Mouse (Mus musculus) T-helper 17 cell (primary cell): ENCODE results near the gene N4bp2.

Source experiments
- in situ Hi-C, 2 experiments: fragments of 300-600 bp; cut with MboI, MseI; formaldehyde crosslinking; loops; 1 replicate in 1 of 2; 2 replicates in 1 of 2; pipeline ENCODE4 v1.15.1; 2025; ENCODE audit warnings: high pct_unique_total_duplicates in 2 of 2

Gene N4bp2

GRCm38 (mm10) chr5:65763088-65763915, at the start of gene N4bp2:
TSS of gene N4bp2 (plus strand) at chr5:65763521.
- in situ Hi-C loops = no loop called here

DNA sequence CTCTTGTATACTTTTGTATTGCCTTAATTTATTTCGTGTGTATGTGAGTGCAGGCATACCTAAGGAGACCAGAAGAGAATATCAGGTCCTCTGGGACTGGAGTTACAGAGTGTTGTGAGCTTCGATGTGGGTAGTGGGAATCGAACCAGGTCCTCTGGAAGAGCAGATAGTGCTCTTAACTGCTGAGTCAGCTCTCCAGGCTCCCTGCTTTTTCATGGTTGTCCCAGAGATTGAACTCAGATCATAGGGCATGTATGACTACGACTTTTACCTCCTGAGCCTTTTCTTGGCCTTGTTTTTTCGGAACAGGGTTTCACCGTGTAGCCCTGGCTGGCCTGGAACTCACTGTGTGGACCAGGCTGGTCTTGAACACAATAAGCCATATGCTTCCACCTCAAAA, 48.2 kb upstream of the N4bp2 start:
- in situ Hi-C loops = loop anchor here in 1 of 2 experiments (25.0 kb wide), 1 partner anchor 1897 kb away; the partner anchor contains the start of gene Shisa3

- in situ Hi-C loops = loop anchor here in 1 of 2 experiments (25.0 kb wide), 1 partner anchor 1895 kb away; the partner anchor contains the start of gene Shisa3
These were observed 46.0 kb upstream of the N4bp2 start for GRCm38 (mm10) chr5:65717063-65717902.

- in situ Hi-C loops = loop anchor here in 1 of 2 experiments (25.0 kb wide), 1 partner anchor 1894 kb away; the partner anchor contains the start of gene Shisa3
These were observed 45.5 kb upstream of the N4bp2 start for GRCm38 (mm10) chr5:65717903-65718211.

GRCm38 (mm10) chr5:65718368-65718767, 45.0 kb upstream of the N4bp2 start:
- in situ Hi-C loops = loop anchor here in 1 of 2 experiments (25.0 kb wide), 1 partner anchor 1894 kb away; the partner anchor contains the start of gene Shisa3

DNA sequence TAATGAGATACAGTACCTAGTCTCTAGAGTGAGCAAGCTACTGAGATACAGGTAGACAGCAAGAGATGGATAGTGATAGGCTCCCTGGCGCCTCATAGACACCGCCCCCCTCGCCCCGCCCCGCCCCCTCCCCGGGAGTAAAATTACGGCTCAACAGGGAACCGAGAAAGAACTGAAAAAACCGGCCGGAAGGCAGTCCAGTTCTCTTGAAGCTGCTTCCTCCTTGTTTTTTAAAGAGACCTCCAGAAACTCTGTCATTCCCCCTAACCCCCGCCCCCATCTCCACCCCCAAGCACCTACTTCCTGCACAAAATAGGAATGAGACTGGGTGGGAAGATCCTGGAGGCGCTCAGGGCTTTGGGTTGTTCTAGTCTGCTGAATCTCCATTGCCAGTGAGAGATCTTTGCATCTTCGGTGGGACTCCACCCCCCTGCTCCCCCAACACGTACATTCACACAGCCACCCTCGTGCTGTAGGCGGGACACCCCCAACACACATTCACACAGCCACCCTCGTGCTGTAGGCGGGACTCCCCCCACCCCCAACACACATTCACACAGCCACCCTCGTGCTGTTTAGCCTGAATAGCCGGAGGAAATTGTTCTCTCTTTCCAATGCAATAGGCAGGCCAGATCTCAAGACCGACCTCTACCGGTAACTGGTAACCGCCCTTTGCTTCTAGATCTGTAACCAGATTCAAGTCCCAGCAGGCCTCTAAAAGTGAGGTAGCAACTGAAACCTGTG, 38.8 kb upstream of the N4bp2 start:
- in situ Hi-C loops = loop anchor here in 1 of 2 experiments (25.0 kb wide), 1 partner anchor 1888 kb away; the partner anchor contains the start of gene Shisa3

- in situ Hi-C loops = loop anchor here in 1 of 2 experiments (10.0 kb wide), 1 partner anchor 1573 kb away; the partner anchor contains the start of gene Slc30a9
These were observed 31.9 kb upstream of the N4bp2 start for GRCm38 (mm10) chr5:65731173-65732007.

DNA sequence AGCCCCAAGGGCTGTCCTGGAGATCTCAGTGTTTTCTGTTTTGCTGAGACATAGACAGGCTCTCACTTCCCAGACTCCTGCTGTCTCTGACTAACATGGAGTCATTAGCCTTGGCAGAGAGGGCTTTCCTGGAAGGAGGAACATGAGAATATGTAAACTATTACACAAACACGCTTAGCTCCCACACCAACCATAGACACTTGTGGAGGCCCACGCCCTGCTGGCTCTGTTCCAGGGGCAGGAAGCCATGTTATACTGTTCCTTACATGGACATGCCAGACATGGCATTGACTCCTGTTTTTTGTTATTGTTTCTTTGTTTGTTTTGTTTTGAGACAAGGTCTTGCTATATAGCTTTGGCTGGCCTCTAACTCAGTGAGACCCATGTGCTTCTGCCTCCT, 27.7 kb upstream of the N4bp2 start:
- in situ Hi-C loops = loop anchor here in 1 of 2 experiments (10.0 kb wide), 1 partner anchor 1569 kb away; the partner anchor contains the start of gene Slc30a9

- in situ Hi-C loops = loop anchor here in 1 of 2 experiments (10.0 kb wide), 1 partner anchor 1565 kb away; the partner anchor contains the start of gene Slc30a9
These were observed 24.0 kb upstream of the N4bp2 start for GRCm38 (mm10) chr5:65739366-65739765.

DNA sequence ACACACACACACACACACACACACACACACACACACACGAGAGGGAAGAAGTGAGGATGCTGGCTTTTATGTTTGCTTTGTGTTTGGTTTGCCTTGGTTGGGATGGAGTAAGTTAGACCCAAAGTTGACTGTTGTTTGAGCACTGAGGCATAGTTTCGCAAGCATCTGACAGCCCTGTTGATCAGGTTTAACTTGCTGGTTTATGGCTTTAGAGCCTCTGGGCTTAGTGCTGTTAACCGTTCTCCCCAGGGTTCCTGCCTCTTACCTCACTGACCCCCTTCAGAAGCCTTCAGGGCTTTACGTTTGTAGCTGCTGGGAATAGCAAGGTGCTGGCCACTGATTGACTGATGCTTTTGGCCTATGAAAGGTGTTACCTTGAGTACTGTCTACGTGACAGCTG, 16.4 kb upstream of the N4bp2 start:
- in situ Hi-C loops = no loop called here

DNA sequence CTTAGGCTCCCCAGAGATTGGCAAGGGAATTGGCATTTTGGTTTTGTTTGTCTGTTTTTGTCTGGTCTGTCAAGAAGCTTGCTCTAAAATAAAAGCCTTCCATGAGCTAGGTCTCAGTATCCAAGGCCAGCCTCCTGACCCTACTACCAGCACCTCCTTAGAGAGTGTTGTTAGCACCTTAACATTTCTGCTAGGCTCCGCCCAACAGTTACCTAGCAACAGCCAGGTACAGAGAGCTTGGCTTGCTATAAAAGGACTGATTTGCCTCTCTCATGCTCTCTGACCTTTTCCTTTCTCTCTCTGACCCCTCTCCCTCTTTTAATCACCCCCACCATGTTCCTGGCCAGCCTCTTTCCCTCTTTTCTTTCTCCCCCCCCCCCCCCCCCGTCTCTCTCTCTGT, 14.9 kb upstream of the N4bp2 start:
- in situ Hi-C loops = no loop called here

- in situ Hi-C loops = no loop called here
These were observed 14.4 kb upstream of the N4bp2 start for GRCm38 (mm10) chr5:65748880-65749279.

DNA sequence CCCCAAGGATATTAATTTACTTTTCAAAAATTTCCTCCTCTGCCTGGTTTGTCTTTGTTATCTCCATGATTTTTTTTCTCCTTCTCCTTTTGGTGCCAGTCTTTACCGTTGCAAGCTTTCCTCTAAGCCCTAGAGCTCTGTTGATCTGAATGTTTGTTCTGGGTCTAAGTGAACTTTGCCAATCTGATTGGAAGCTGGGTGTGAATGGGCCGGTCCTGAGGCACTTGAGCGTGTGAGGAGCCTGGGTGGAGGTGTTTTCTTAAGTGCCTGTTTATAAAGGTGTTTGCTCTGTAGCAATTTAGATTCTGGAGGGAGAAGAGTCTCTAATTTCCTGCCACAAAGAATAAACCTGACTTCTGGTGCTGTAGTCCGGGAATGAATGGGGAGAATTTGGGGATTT, 11.3 kb upstream of the N4bp2 start:
- in situ Hi-C loops = no loop called here

- in situ Hi-C loops = no loop called here
These were observed 7.5 kb upstream of the N4bp2 start for GRCm38 (mm10) chr5:65755859-65756258.

DNA sequence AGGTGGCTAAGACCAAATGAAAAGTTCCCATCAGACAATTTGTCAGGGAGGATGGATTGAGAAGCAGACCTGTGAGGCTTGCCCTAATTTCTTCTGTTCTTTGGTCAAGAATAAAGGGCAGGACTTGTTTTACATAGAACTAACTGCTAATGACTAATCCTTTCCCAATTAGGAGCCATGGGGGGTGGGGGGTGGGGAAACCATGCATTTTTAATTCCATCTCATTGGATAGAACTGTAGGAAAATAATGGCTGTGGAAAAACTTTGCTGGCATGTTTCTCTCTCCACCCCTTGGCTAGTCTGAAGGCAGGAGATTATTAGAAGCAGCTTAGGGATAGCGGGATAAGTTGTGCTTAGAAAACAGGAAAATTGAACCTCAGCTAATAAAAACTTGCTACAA, 6.2 kb upstream of the N4bp2 start:
- in situ Hi-C loops = no loop called here

GRCm38 (mm10) chr5:65760041-65760440, 3.3 kb upstream of the N4bp2 start:
- in situ Hi-C loops = no loop called here

DNA sequence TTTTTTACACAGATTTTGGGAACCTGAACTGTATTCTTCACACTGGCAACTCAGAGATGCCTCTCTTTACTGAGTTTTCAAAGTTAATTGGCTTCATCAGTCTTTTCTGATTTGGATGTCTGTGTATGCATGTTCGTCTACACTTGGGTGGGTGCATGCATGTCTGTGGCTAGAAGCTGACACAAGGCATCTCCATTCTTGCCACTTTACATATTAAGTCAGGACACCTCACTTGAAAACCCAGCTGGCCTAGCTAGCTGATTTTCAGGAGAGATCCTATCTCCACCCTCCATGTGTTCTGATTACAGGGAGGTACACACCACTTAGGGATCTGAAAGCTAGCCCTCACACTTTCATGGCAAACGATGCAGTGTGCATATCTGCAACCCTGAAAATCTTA, 2.7 kb upstream of the N4bp2 start:
- in situ Hi-C loops = no loop called here

DNA sequence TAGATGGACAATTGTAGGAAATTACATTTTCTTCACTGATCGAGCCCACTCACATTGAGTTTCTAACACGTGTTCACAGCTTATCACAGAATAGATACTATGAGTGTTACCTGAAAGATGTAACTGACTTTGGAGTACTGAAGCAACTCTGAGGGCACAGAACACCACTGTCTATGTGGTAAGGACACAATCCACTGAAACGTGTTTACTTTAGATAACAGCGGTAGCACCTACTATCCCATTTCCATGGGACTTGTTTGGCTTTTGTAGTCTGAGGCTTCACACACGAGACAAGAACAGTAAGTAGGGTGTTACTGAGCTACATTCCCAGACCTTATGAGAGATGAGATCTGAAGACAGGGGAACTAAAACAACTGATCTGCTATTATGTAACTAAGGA, 2.3 kb upstream of the N4bp2 start:
- in situ Hi-C loops = no loop called here

GRCm38 (mm10) chr5:65761921-65762320, 1.4 kb upstream of the N4bp2 start:
- in situ Hi-C loops = no loop called here

- in situ Hi-C loops = no loop called here
These were observed 635 bp upstream of the N4bp2 start for GRCm38 (mm10) chr5:65762686-65763085.
